Mouse (Mus musculus) heart, adult 2 months (tissue): ENCODE data around the gene Angptl8. TPM values are rescaled to one million over a fixed set of nuclear protein-coding genes. Genes with fewer than 3 reads are reported as not detected.
"Not testable (repeated sequence)": the region's sequence is repeated elsewhere in the genome, so short reads cannot be mapped to it uniquely, and the experiment has no call there.

Experiments used
- DNase-seq, 2 experiments: peaks; one replicate each; pipeline ENCODE4 v3.0.0; 2021
- H3K27ac ChIP-seq: fragments of 200-600 bp; 2 replicates; pipeline ENCODE4 v1.8.1; 2022
- H3K27me3 ChIP-seq: fragments of 200-500 bp; 2 replicates; pipeline ENCODE4 v1.6.1; 2012; ENCODE audit warnings: mild to moderate bottlenecking, low read length, inconsistent platforms, mixed read lengths; ENCODE audit not compliant: control insufficient read depth, insufficient read depth
- H3K36me3 ChIP-seq: fragments of 200-500 bp; 2 replicates; pipeline ENCODE4 v1.6.1; 2012; ENCODE audit warnings: low read length, inconsistent platforms; ENCODE audit not compliant: control insufficient read depth, insufficient read depth
- H3K4me1 ChIP-seq: fragments of 200-500 bp; 2 replicates; pipeline ENCODE4 v1.6.1; 2011; ENCODE audit warnings: low read length; ENCODE audit not compliant: control insufficient read depth, insufficient read depth
- H3K4me3 ChIP-seq: fragments of 200-600 bp; 2 replicates; pipeline ENCODE4 v1.8.1; 2022
- H3K79me2 ChIP-seq: fragments of 200-500 bp; replicated peaks from 2 replicates; pipeline ENCODE4 v1.6.1; 2012; ENCODE audit warnings: mild to moderate bottlenecking, inconsistent platforms, low read length, moderate library complexity, mixed read lengths; ENCODE audit not compliant: control insufficient read depth, insufficient read depth
- H3K9ac ChIP-seq: fragments of 200-500 bp; 2 replicates; pipeline ENCODE4 v1.6.1; 2012; ENCODE audit warnings: low read depth, mild to moderate bottlenecking, control low read depth, inconsistent platforms, low read length, mixed read lengths
- CTCF ChIP-seq: fragments of 200-600 bp; IDR thresholded peaks from 2 replicates; pipeline ENCODE4 v1.8.1; 2022; ENCODE audit warnings: antibody characterized with exemption, mild to moderate bottlenecking, moderate library complexity
- EP300 ChIP-seq: fragments of 200-500 bp; IDR thresholded peaks from 2 replicates; pipeline ENCODE4 v1.6.1; 2011; ENCODE audit warnings: low read depth, low read length, control low read depth; ENCODE audit not compliant: insufficient read depth
- POLR2A ChIP-seq: fragments of 200-500 bp; IDR thresholded peaks from 2 replicates; pipeline ENCODE4 v1.6.1; 2011; ENCODE audit warnings: mild to moderate bottlenecking, low read depth, low read length, control low read depth; ENCODE audit not compliant: insufficient read depth
- WGBS: fragments of 180-500 bp; shearing (Covaris S2); methylation state at CpG from one replicate; pipeline ENCODE4 v1.1.7; 2018; 5-methylcytosine and 5-hydroxymethylcytosine counted together
- intact Hi-C: fragments of 180-260 bp; cut with DNase I; formaldehyde crosslinking; loops from one replicate; pipeline ENCODE4 v1.15.1; 2025
- polyA plus RNA-seq: library from polyadenylated mRNA; depleted of rRNA; stranded (reverse); fragments of >200 nt; gene quantifications from 2 replicates; pipeline ENCODE4 v1.2.3, GENCODE M21; 2012
- total RNA-seq, 2 experiments: library from RNA; stranded (reverse); gene quantifications; 2 replicates each; pipeline ENCODE4 v1.2.3; 2021

Angptl8 gene
- total and polyA plus RNA-seq, 3 experiments: 2.4 TPM; not detected in 2

DNA sequence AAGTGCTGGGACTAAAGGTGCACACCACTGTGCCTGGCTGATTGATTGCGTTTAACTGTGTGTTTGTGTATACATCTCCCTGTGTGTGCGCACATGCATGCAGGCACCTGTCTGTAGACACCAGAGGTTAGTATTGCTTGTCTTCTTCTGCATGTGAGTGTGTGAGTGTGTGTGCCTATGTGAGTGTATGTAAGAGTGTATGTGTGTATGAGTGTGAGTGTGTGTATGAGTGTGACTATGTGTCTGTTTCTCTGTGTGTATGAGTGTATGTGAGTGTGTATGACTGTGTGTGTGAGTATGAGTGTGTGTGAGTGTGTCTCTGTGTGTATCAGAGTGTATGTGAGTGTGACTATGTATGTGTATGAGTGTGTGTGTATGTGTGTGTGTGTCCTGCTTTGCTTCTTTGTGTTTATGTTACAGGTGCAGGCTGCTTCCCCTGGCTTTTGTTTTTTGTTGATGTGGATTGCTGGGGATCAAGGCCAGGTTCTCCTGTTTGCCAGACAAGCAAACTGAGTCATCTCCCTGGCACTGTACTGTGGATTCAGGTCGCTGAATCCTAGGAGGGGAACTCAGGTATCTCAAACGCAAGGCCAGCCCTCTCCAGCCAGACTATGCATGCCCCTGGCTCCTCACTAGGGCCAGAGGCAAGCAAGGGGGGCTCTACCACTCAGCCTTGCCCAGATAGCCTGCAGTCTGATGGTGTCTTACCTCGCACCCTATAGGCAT, 30.5 kb downstream of the Angptl8 start:
- no peak overlapping the region for H3K4me3 ChIP-seq
- no peaks in the 10 kb centered on the region for H3K27me3 ChIP-seq
- no peaks in the 10 kb centered on the region for H3K36me3 ChIP-seq
- no peak for DNase-seq
- peak overlapping the region; percentile 64 for H3K27ac ChIP-seq
- H3K79me2 ChIP-seq: no peaks in the 10 kb centered on the region
- no peak overlapping the region for H3K9ac ChIP-seq
- peaks cover 6% of the 10 kb centered on the region for H3K4me1 ChIP-seq
- no peak for TF ChIP-seq CTCF
- TF ChIP-seq POLR2A: no peak
- TF ChIP-seq EP300: no peak
- intact Hi-C loops: no loop called here
- WGBS: 75% methylated on average over 5 of the region's 5 CpGs

- TF ChIP-seq CTCF (no peak), EP300 (peak; percentile 64; the same call in 1 of the 2 replicates)
- Histone ChIP-seq H3K27ac (peak overlapping the region; percentile 64), H3K4me3 (no peak overlapping the region), H3K4me1 (peaks cover 6% of the 10 kb centered on the region), H3K9ac (no peak overlapping the region), H3K36me3 (no peaks in the 10 kb centered on the region), H3K27me3 (no peaks in the 10 kb centered on the region), H3K79me2 (no peaks in the 10 kb centered on the region)
- intact Hi-C loops: no loop called here
- DNase-seq: peak in 1 of 2 experiments; percentile 57
- 17% methylated on average over 2 of the region's 2 CpGs for WGBS
These were observed 31.3 kb downstream of the Angptl8 start for GRCm38 (mm10) chr9:21866641-21867040.

DNA sequence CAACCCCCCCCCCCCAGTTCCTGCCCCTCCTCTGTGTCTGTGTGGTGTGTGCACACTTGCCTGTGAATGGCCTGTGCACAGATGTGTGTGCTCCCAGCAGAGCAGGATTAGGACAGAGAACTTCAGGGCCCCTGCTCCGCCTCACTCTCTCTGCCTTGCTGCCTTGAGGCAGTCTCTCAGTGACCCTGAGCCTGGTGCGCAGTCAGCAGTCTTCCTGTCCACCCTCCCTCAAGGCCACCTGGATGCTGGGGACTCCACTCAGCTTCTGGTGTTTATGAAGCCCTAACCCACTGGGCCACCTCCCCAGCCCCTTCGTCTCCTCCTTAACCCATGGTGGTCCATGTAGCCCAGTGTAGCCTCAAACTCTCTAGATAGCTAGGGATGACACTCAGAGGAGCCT, 32.4 kb downstream of the Angptl8 start:
- intact Hi-C loops: loop anchor here (2.0 kb wide), 1 partner anchor 265 kb away; no protein-coding TSS in a partner anchor
- DNase-seq: no peak
- peaks cover 6% of the 10 kb centered on the region for H3K4me1 ChIP-seq
- peak overlapping the region; percentile 18 for H3K27ac ChIP-seq
- H3K36me3 ChIP-seq: no peaks in the 10 kb centered on the region
- no peak overlapping the region for H3K9ac ChIP-seq
- H3K27me3 ChIP-seq: no peaks in the 10 kb centered on the region
- no peaks in the 10 kb centered on the region for H3K79me2 ChIP-seq
- no peak overlapping the region for H3K4me3 ChIP-seq
- WGBS: 83% methylated on average over 3 of the region's 3 CpGs
- TF ChIP-seq EP300 (no peak), CTCF (no peak), POLR2A (no peak)

GRCm38 (mm10) chr9:21869290-21869689, 34.0 kb downstream of the Angptl8 start:
- not testable (repeated sequence) for H3K79me2 ChIP-seq, H3K4me1 ChIP-seq, H3K9ac ChIP-seq, H3K36me3 ChIP-seq, H3K27me3 ChIP-seq, H3K4me3 ChIP-seq
- intact Hi-C loops: loop anchor here (2.0 kb wide), 1 partner anchor 266 kb away; no protein-coding TSS in a partner anchor
- DNase-seq: peak; percentile 68 to 77
- 51% methylated on average over 7 of the region's 7 CpGs for WGBS
- peak; percentile 67 for TF ChIP-seq CTCF
- H3K27ac ChIP-seq: peak overlapping the region; percentile 23; the same call in 1 of the 2 replicates

GRCm38 (mm10) chr9:21870879-21871524, 35.7 kb downstream of the Angptl8 start:
- intact Hi-C loops: loop anchor here (1.0 to 10.0 kb wide), 3 partner anchors 31 to 179 kb away; no protein-coding TSS in a partner anchor
- H3K79me2 ChIP-seq: no peaks in the 10 kb centered on the region
- no peak overlapping the region for H3K4me3 ChIP-seq
- H3K27me3 ChIP-seq: no peaks in the 10 kb centered on the region
- H3K27ac ChIP-seq: no peak overlapping the region
- TF ChIP-seq POLR2A (no peak), CTCF (peak; percentile 96), EP300 (peak; percentile 91)
- H3K4me1 ChIP-seq: peaks cover 4% of the 10 kb centered on the region; the same call in 1 of the 2 replicates
- H3K9ac ChIP-seq: no peak overlapping the region
- WGBS: 16% methylated on average over 20 of the region's 20 CpGs
- peak; percentile 50 to 71 for DNase-seq
- H3K36me3 ChIP-seq: no peaks in the 10 kb centered on the region

DNA sequence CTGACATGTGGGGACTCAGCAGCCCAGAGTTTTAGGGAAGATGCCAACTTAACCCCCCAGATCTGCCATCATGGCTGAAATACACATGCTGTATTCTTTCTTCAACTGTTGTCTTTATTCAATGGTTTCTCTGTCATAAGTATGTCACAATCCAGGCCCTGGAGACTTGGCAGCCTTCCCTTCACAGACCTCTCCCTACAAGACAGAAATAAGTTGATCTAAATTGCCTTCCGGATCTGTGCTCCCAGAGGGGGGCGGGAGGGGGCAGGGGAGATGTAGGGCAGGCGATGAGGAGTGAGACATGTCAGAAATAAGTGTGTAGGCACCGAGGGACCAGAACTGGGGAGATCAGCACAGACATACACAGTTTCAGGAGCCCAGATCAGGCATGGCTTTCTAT, 36.9 kb downstream of the Angptl8 start:
- Histone ChIP-seq H3K4me3 (no peak overlapping the region), H3K4me1 (peaks cover 3% of the 10 kb centered on the region; the same call in 1 of the 2 replicates), H3K36me3 (no peaks in the 10 kb centered on the region), H3K27me3 (no peaks in the 10 kb centered on the region), H3K9ac (no peak overlapping the region), H3K27ac (no peak overlapping the region), H3K79me2 (no peaks in the 10 kb centered on the region)
- intact Hi-C loops: loop anchor here (5.0 to 10.0 kb wide), 2 partner anchors 47 to 180 kb away; no protein-coding TSS in a partner anchor
- WGBS: 30% methylated on average over 4 of the region's 4 CpGs
- DNase-seq: no peak
- TF ChIP-seq CTCF: no peak
